Mouse (Mus musculus): Measurements from ENCODE around the gene Gm10382. TPM values are rescaled to one million over a fixed set of nuclear protein-coding genes. Genes with fewer than 3 reads are reported as not detected.
"Not testable (repeated sequence)": the region's sequence is repeated elsewhere in the genome, so short reads cannot be mapped to it uniquely, and the experiment has no call there.

Gm10382 gene
- polyA plus RNA-seq, 1 experiment from 2014 or later = 0.20 TPM

DNA sequence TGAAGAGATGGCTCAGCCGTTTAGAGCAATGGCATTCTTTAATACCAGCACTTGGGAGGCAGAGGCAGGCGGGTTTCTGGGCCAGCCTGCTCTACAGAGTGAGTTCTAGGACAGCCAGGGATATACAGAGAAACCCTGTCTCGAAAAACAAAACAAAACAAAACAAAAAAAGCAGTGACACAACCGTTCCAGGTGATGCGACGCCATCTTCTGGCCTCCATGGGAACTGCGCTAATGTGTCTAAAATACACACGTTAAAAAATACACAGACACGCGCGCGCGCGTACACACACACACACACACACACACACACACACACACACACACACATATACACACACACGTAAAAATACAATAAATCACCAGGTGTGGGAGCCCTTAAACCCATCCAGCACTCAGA is 45.2 kb downstream of the Gm10382 start:
- H3K4me3 ChIP-seq (ENCODE audit: low read depth, low read length) = peak overlapping the region; percentile 87; the same call in 1 of the 2 replicates
- H3K27me3 ChIP-seq (ENCODE audit: control insufficient read depth, insufficient read depth, low read length); ATAC-seq (ENCODE audit: insufficient number of reproducible peaks, insufficient read depth, low FRiP score, low read depth); H3K9ac ChIP-seq (replicated peaks; ENCODE audit: low read depth, low read length); H3K4me1 ChIP-seq (ENCODE audit: control insufficient read depth, insufficient read depth, low read length); H3K9me3 ChIP-seq (ENCODE audit: control insufficient read depth, low read depth, low read length); H3K27ac ChIP-seq (ENCODE audit: low read length): not testable (repeated sequence)
- peaks cover 20% of the 10 kb centered on the region for H3K36me3 ChIP-seq (ENCODE audit: control insufficient read depth, insufficient read depth, low read length)
- H3K4me2 ChIP-seq (replicated peaks; ENCODE audit: low read depth, low read length) = peak overlapping the region; percentile 87
- WGBS = 59% methylated on average over 15 of the region's 15 CpGs

Other genes starting within 250 kb of the Gm10382 start
- 32.7 and 33.4 TPM in 2 replicates for gene Ncor2, start 210.1 kb upstream of the Gm10382 start, polyA plus RNA-seq (2014; fragmentation: Nextera tagmentation; extraction: Ambion mirVana)
- gene Scarb1, start 48.2 kb upstream of the Gm10382 start, polyA plus RNA-seq (2014; fragmentation: Nextera tagmentation; extraction: Ambion mirVana) = 45.0 and 47.1 TPM in 2 replicates
- gene Ubc, start 880 bp downstream of the Gm10382 start, polyA plus RNA-seq (2014; fragmentation: Nextera tagmentation; extraction: Ambion mirVana) = 1,055 and 1,113 TPM in 2 replicates
- gene Dhx37, start 44.8 kb downstream of the Gm10382 start, polyA plus RNA-seq (2014; fragmentation: Nextera tagmentation; extraction: Ambion mirVana) = 7.5 and 9.2 TPM in 2 replicates
- gene Bri3bp, start 52.2 kb downstream of the Gm10382 start, polyA plus RNA-seq (2014; fragmentation: Nextera tagmentation; extraction: Ambion mirVana) = 28.3 and 34.1 TPM in 2 replicates
- 45.6 and 50.9 TPM in 2 replicates for gene Aacs, start 86.5 kb downstream of the Gm10382 start, polyA plus RNA-seq (2014; fragmentation: Nextera tagmentation; extraction: Ambion mirVana)
- 0.36 and 0.62 TPM in 2 replicates for gene Tmem132b, start 142.5 kb downstream of the Gm10382 start, polyA plus RNA-seq (2014; fragmentation: Nextera tagmentation; extraction: Ambion mirVana)